ENCODE assay signal across 8 mouse cellular contexts in genomic region chr11:72469217-72469616, GRCm38 (mm10). TPM values are rescaled to one million over a fixed set of nuclear protein-coding genes. Genes with fewer than 3 reads are reported as not detected.
A peak's percentile ranks its signal among the peaks of the same experiment; 100 is the strongest.
DNase-seq lines count a peak whose midpoint lies in the region; ATAC-seq lines count a peak whose summit lies in the region.

No protein-coding gene starts in this region.

- H3K27me3 ChIP-seq in limb, embryonic 11.5 days (ENCODE audit: control insufficient read depth, insufficient read depth, low read length) = no peaks in the 10 kb centered on the region
- no peaks in the 10 kb centered on the region for H3K27me3 ChIP-seq in limb, embryonic 10.5 days (ENCODE audit: low read depth, poor library complexity, severe bottlenecking)
- H3K27me3 ChIP-seq in liver, embryonic 11.5 days (replicated peaks; ENCODE audit: control insufficient read depth, insufficient read depth, low read length) = no peaks in the 10 kb centered on the region

- H3K36me3 ChIP-seq in limb, embryonic 11.5 days (ENCODE audit: control insufficient read depth, insufficient read depth, low read length) = no peaks in the 10 kb centered on the region
- no peaks in the 10 kb centered on the region for H3K36me3 ChIP-seq in limb, embryonic 10.5 days
- H3K36me3 ChIP-seq in liver, embryonic 11.5 days (ENCODE audit: control insufficient read depth, insufficient read depth, low read length) = no peaks in the 10 kb centered on the region; the same call in 1 of the 2 replicates

- peak; percentile 29 for DNase-seq in limb, embryonic 11.5 days (ENCODE audit: low spot score)
- no peak for DNase-seq in limb, embryonic 10.5 days (ENCODE audit: low spot score)
- peak; percentile 88 for DNase-seq in heart, adult 8-10 months (ENCODE audit: low spot score)
- DNase-seq in kidney, adult 11 months = peak; percentile 81
- DNase-seq in liver, embryonic 11.5 days (ENCODE audit: low spot score) = no peak
- peak; percentile 68 for DNase-seq in ovary, adult 18-20 months (ENCODE audit: low spot score)

- H3K4me1 ChIP-seq in limb, embryonic 11.5 days (ENCODE audit: control insufficient read depth, insufficient read depth, low read length) = no peaks in the 10 kb centered on the region
- peaks cover 15% of the 10 kb centered on the region for H3K4me1 ChIP-seq in limb, embryonic 10.5 days
- H3K4me1 ChIP-seq in brown adipose tissue, adult 24 weeks (ENCODE audit: control insufficient read depth, insufficient read depth, insufficient read length, low read length) = peaks cover 39% of the 10 kb centered on the region
- peaks cover 72% of the 10 kb centered on the region for H3K4me1 ChIP-seq in liver, embryonic 11.5 days (replicated peaks; ENCODE audit: control insufficient read depth, insufficient read depth, low read length)

- no peak overlapping the region for H3K4me3 ChIP-seq in limb, embryonic 11.5 days (ENCODE audit: low read depth, low read length)
- H3K4me3 ChIP-seq in limb, embryonic 10.5 days = no peak overlapping the region
- H3K4me3 ChIP-seq in brown adipose tissue, adult 24 weeks (ENCODE audit: insufficient read depth, low read depth, low read length) = no peak overlapping the region
- no peak overlapping the region for H3K4me3 ChIP-seq in liver, embryonic 11.5 days (ENCODE audit: low read depth, low read length)

- H3K9ac ChIP-seq in limb, embryonic 11.5 days (ENCODE audit: low read length) = no peak overlapping the region
- no peak overlapping the region for H3K9ac ChIP-seq in liver, embryonic 11.5 days (ENCODE audit: low read depth, low read length)

- H3K4me2 ChIP-seq in limb, embryonic 11.5 days (ENCODE audit: low read depth, severe bottlenecking) = no peak overlapping the region
- no peak overlapping the region for H3K4me2 ChIP-seq in liver, embryonic 11.5 days

- H3K9me3 ChIP-seq in limb, embryonic 11.5 days (ENCODE audit: control insufficient read depth, low read length) = no peaks in the 10 kb centered on the region
- H3K9me3 ChIP-seq in limb, embryonic 10.5 days (replicated peaks) = no peaks in the 10 kb centered on the region
- no peaks in the 10 kb centered on the region for H3K9me3 ChIP-seq in liver, embryonic 11.5 days (ENCODE audit: control insufficient read depth, low read length)

- no peak for ATAC-seq in limb, embryonic 11.5 days (ENCODE audit: insufficient number of reproducible peaks, low FRiP score, low TSS enrichment, low read depth)
- ATAC-seq in liver, embryonic 11.5 days (replicated peaks; ENCODE audit: low FRiP score) = peak; percentile 27; the same call in 1 of the 2 replicates
- no peak for ATAC-seq in inflammation-experienced regulatory T-cells, adult 6 months

- WGBS in limb, embryonic 11.5 days = 42% methylated on average over 5 of the region's 5 CpGs
- 41% methylated on average over 5 of the region's 5 CpGs for WGBS in limb, embryonic 10.5 days
- WGBS in liver, embryonic 11.5 days = 33% methylated on average over 5 of the region's 5 CpGs

- no peak overlapping the region for H3K27ac ChIP-seq in limb, embryonic 11.5 days (replicated peaks; ENCODE audit: low read depth, low read length)
- H3K27ac ChIP-seq in limb, embryonic 10.5 days = no peak overlapping the region
- peak overlapping the region; percentile 84 for H3K27ac ChIP-seq in brown adipose tissue, adult 24 weeks (replicated peaks; ENCODE audit: low read depth, low read length)
- H3K27ac ChIP-seq in liver, embryonic 11.5 days (ENCODE audit: low read depth, low read length) = 0 out of 2 replicates have a peak overlapping the region, but pooled peaks have one; percentile 9

RNA-seq across cellular contexts. Expression of gene Spns2, which starts 20.5 kb away (rescaled TPM):
- 1.9 and 2.1 TPM in 2 replicates for polyA plus RNA-seq in limb, embryonic 11.5 days (2014; fragmentation: Nextera tagmentation; extraction: Ambion mirVana)
- 2.8 and 3.0 TPM in 2 replicates for polyA plus RNA-seq in limb, embryonic 10.5 days (2016; fragmentation: Nextera tagmentation; extraction: Ambion mirVana)
- 3.2 and 3.5 TPM in 2 replicates for polyA plus RNA-seq in brown adipose tissue, adult 24 weeks (2012; ENCODE audit: insufficient read depth, insufficient read length, missing spikeins)
- 10 to 100 TPM in 1 of 4 experiments, 1 to 10 TPM in 3; 7.4 to 10.2 (median 7.9) TPM for total RNA-seq in heart, adult 8-10 months (2022)
- polyA plus RNA-seq in liver, embryonic 11.5 days (2014; fragmentation: Nextera tagmentation; extraction: Ambion mirVana) = 20.0 and 21.0 TPM in 2 replicates
- polyA plus RNA-seq in inflammation-experienced regulatory T-cells, adult 6 months (2017; shearing (Covaris generic)) = not detected

RNA-seq across cellular contexts. Expression of gene Mybbp1a, which starts 28.1 kb away (rescaled TPM):
- 175 and 192 TPM in 2 replicates for polyA plus RNA-seq in limb, embryonic 11.5 days (2014; fragmentation: Nextera tagmentation; extraction: Ambion mirVana)
- 234 and 274 TPM in 2 replicates for polyA plus RNA-seq in limb, embryonic 10.5 days (2016; fragmentation: Nextera tagmentation; extraction: Ambion mirVana)
- 23.2 and 24.3 TPM in 2 replicates for polyA plus RNA-seq in brown adipose tissue, adult 24 weeks (2012; ENCODE audit: insufficient read depth, insufficient read length, missing spikeins)
- 10 to 100 TPM; 42.4 to 49.4 (median 45.9) TPM for total RNA-seq in heart, adult 8-10 months (2022)
- 263 and 272 TPM in 2 replicates for polyA plus RNA-seq in liver, embryonic 11.5 days (2014; fragmentation: Nextera tagmentation; extraction: Ambion mirVana)
- polyA plus RNA-seq in inflammation-experienced regulatory T-cells, adult 6 months (2017; shearing (Covaris generic)) = 10 to 100 TPM; 46.1 to 71.2 (median 64.1) TPM

RNA-seq across cellular contexts. Expression of gene Ggt6, which starts 33.9 kb away (rescaled TPM):
- not detected in 2 replicates for polyA plus RNA-seq in limb, embryonic 11.5 days (2014; fragmentation: Nextera tagmentation; extraction: Ambion mirVana)
- polyA plus RNA-seq in limb, embryonic 10.5 days (2016; fragmentation: Nextera tagmentation; extraction: Ambion mirVana) = 0.08 TPM in 1 of 2 replicates, not detected in the other
- 0.99 TPM in 1 of 2 replicates, not detected in the other for polyA plus RNA-seq in brown adipose tissue, adult 24 weeks (2012; ENCODE audit: insufficient read depth, insufficient read length, missing spikeins)
- total RNA-seq in heart, adult 8-10 months (2022) = under 1 TPM in 2 of 4 experiments, not detected in 2; 0.32 to 0.44 TPM
- polyA plus RNA-seq in liver, embryonic 11.5 days (2014; fragmentation: Nextera tagmentation; extraction: Ambion mirVana) = not detected in 2 replicates
- not detected for polyA plus RNA-seq in inflammation-experienced regulatory T-cells, adult 6 months (2017; shearing (Covaris generic))

RNA-seq across cellular contexts. Expression of gene Smtnl2, which starts 57.7 kb away (rescaled TPM):
- 12.2 and 13.2 TPM in 2 replicates for polyA plus RNA-seq in limb, embryonic 11.5 days (2014; fragmentation: Nextera tagmentation; extraction: Ambion mirVana)
- polyA plus RNA-seq in limb, embryonic 10.5 days (2016; fragmentation: Nextera tagmentation; extraction: Ambion mirVana) = 11.7 and 14.2 TPM in 2 replicates
- 8.2 and 14.4 TPM in 2 replicates for polyA plus RNA-seq in brown adipose tissue, adult 24 weeks (2012; ENCODE audit: insufficient read depth, insufficient read length, missing spikeins)
- total RNA-seq in heart, adult 8-10 months (2022) = 10 to 100 TPM; 13.6 to 18.9 (median 16.5) TPM
- 22.9 and 24.8 TPM in 2 replicates for polyA plus RNA-seq in liver, embryonic 11.5 days (2014; fragmentation: Nextera tagmentation; extraction: Ambion mirVana)
- polyA plus RNA-seq in inflammation-experienced regulatory T-cells, adult 6 months (2017; shearing (Covaris generic)) = not detected

Comparison
In these comparisons a context has a peak if more than half of its experiments do, and no peak if none do; other contexts are left out.
1. DNase-seq: peak in limb, embryonic 11.5 days (single experiment), heart, adult 8-10 months (single experiment), kidney, adult 11 months (single experiment) and ovary, adult 18-20 months (single experiment); none in limb, embryonic 10.5 days (single experiment) and liver, embryonic 11.5 days (single experiment).
2. H3K27ac ChIP-seq: peak in brown adipose tissue, adult 24 weeks (single experiment) and liver, embryonic 11.5 days (single experiment); none in limb, embryonic 11.5 days (single experiment) and limb, embryonic 10.5 days (single experiment).